Mouse (Mus musculus) hindbrain, embryonic 11.5 days (tissue): ENCODE measurements at regions not wholly inside any gene's neighbourhood (a gene's known extent, or its start where the extent isn't known, plus 50 kb on each side); places are given as distances from the start of the nearest gene placed in this dataset.

Source experiments
- ATAC-seq: fragments of 200-750 bp; cut with Nextera tagmentation; 2 replicates; pipeline ENCODE4 v1.8.0; 2017; ENCODE audit warnings: mild to moderate bottlenecking, moderate TSS enrichment, moderate library complexity; ENCODE audit not compliant: low FRiP score
- DNase-seq: peaks from one replicate; pipeline ENCODE4 v3.0.0-alpha.2; 2015; ENCODE audit warnings: low spot score
- H3K27ac ChIP-seq: fragments of 300-500 bp; sonication (generic); 2 replicates; pipeline ENCODE4 v1.5.1; 2014; ENCODE audit warnings: mild to moderate bottlenecking, low read depth, low read length
- H3K27me3 ChIP-seq: fragments of 300-500 bp; sonication (generic); 2 replicates; pipeline ENCODE4 v1.6.1; 2014; ENCODE audit warnings: mild to moderate bottlenecking, low read length, moderate library complexity, mixed read lengths; ENCODE audit not compliant: control insufficient read depth, insufficient read depth
- H3K36me3 ChIP-seq: fragments of 300-500 bp; sonication (generic); 2 replicates; pipeline ENCODE4 v1.6.1; 2014; ENCODE audit warnings: mild to moderate bottlenecking, low read length, moderate library complexity, mixed read lengths; ENCODE audit not compliant: control insufficient read depth, insufficient read depth
- H3K4me1 ChIP-seq: fragments of 300-500 bp; sonication (generic); replicated peaks from 2 replicates; pipeline ENCODE4 v1.6.1; 2014; ENCODE audit warnings: low read length, mixed read lengths; ENCODE audit not compliant: control insufficient read depth, insufficient read depth
- H3K4me2 ChIP-seq: fragments of 300-500 bp; sonication (generic); replicated peaks from 2 replicates; pipeline ENCODE4 v1.6.1; 2014; ENCODE audit warnings: mild to moderate bottlenecking, low read depth, low read length
- H3K4me3 ChIP-seq: fragments of 300-500 bp; sonication (generic); 2 replicates; pipeline ENCODE4 v1.5.1; 2014; ENCODE audit warnings: low read depth, low read length
- H3K9ac ChIP-seq: fragments of 300-500 bp; sonication (generic); 2 replicates; pipeline ENCODE4 v1.6.1; 2014; ENCODE audit warnings: low read depth, low read length
- H3K9me3 ChIP-seq: fragments of 300-500 bp; sonication (generic); 2 replicates; pipeline ENCODE4 v1.6.1; 2016; ENCODE audit warnings: low read length; ENCODE audit not compliant: control insufficient read depth
- WGBS: fragments of 180-500 bp; shearing (Covaris S2); extraction: QIAGEN DNeasy Blood & Tissue Kit; methylation state at CpG from one replicate; pipeline ENCODE4 v1.1.7; 2014; 5-methylcytosine and 5-hydroxymethylcytosine counted together

DNA sequence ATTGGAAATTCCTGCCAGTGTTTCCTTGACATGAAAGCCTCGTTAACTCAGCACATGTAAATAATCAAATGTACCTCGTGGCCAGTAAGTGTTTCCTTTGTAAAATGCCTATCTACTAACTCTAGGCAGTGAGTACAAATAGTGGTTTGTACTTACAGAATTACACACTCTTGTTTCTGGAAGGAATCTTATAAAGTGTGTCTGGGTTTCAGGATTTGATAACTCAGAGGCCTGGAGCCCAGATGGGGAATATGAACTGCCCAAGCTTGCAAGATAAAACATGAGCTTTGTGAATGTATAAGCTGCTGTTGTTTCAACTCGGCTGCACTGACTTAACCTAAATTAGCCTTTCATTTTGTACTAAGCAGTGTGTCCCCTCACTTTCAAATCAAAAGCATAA lies 293.1 kb upstream of the Cdh11 start:
- Histone ChIP-seq H3K4me2 (no peak overlapping the region), H3K9ac (no peak overlapping the region), H3K36me3 (no peaks in the 10 kb centered on the region), H3K4me3 (no peak overlapping the region), H3K9me3 (no peaks in the 10 kb centered on the region), H3K4me1 (no peaks in the 10 kb centered on the region), H3K27ac (no peak overlapping the region), H3K27me3 (no peaks in the 10 kb centered on the region)
- ATAC-seq = no peak
- DNase-seq = no peak
- WGBS = 57% methylated on average over 3 of the region's 3 CpGs

DNA sequence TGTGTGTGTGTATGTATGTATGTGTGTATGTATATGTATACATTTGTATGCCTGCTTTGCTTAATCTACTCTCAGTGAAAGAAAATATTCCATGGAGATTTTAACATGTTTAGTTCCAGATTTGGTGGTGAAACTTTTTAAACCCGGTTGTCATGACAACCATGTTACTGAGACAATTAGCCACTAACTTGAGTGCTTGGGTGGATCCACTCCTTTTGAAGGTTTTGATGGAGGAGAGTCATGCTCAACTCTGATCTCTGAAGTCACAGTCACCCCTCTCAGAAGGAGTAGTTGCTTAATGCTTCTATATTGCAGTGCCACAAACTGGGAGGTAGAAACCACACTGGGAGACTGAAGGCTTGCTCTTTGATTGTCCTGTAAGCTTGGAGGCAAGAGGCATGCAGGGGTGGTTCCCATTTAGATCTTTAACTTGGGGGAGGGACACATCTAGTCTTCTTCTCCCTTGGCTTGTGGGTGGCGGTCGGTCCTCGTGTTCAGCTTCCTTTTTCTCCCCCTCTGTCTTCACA lies 301.6 kb upstream of the Cdh11 start:
- H3K9ac ChIP-seq = no peak overlapping the region
- no peaks in the 10 kb centered on the region for H3K4me1 ChIP-seq
- H3K27me3 ChIP-seq = no peaks in the 10 kb centered on the region
- no peak overlapping the region for H3K4me3 ChIP-seq
- H3K9me3 ChIP-seq = no peaks in the 10 kb centered on the region
- no peak overlapping the region for H3K27ac ChIP-seq
- no peak overlapping the region for H3K4me2 ChIP-seq
- ATAC-seq = no peak
- no peak for DNase-seq
- 53% methylated on average over 4 of the region's 4 CpGs for WGBS
- no peaks in the 10 kb centered on the region for H3K36me3 ChIP-seq

DNA sequence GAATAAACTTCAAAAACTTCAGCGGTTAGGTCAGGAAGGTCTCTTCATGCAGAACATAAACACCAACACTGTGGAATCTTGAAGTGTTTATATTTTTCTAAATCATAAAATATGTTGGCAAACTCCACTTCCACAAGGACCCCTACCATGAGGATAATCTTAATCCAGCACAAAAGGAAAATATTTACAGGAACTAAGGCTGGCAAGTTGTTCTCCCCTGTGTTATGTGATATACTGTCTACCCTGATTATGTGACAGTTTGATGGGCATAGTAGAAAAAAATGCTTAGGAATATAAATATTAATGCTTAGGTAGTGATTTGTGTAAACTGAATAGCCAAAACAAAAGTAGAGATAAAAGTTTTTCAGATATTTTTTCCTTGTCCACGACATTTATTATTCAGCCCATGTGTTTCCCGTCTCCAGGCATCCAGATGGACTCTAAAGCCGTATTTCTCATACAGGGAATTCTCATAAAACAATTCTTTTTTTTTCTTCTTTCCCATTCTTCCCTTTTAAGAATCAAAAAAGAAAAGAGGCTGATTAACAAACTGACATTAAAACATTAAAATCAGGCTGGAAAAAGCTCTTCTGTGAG lies 311.2 kb upstream of the Cdh11 start:
- H3K4me3 ChIP-seq = no peak overlapping the region
- no peaks in the 10 kb centered on the region for H3K27me3 ChIP-seq

DNA sequence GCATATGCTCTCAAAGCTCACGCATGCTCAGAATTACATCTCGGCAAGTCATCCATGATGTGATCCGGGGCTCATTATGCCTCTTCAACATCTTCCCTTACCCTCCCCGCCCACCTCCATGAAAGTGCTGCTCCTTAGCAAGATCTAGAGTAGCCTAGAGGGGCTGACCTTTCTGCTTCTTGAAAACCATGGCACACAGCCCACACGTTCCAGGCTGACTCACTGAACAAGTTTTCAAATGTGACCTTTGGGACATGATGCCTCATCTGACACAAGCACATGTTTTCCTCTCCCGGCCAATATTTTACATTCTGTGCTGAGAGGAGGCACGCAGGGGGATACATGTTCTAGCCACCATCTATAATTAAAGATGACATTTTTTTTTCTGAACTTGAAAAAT lies 340.1 kb upstream of the Cdh11 start:
- Histone ChIP-seq H3K36me3 (no peaks in the 10 kb centered on the region), H3K4me3 (no peak overlapping the region), H3K4me1 (no peaks in the 10 kb centered on the region), H3K9me3 (no peaks in the 10 kb centered on the region), H3K27me3 (no peaks in the 10 kb centered on the region), H3K9ac (no peak overlapping the region), H3K27ac (no peak overlapping the region), H3K4me2 (no peak overlapping the region)
- no peak for ATAC-seq
- DNase-seq = no peak
- WGBS = 82% methylated on average over 7 of the region's 7 CpGs

More for the DNA sequence above, 311.2 kb upstream of the Cdh11 start:
- H3K9me3 ChIP-seq = no peaks in the 10 kb centered on the region
- no peak overlapping the region for H3K27ac ChIP-seq
- WGBS = 80% methylated on average over 4 of the region's 4 CpGs
- H3K4me1 ChIP-seq = no peaks in the 10 kb centered on the region
- no peaks in the 10 kb centered on the region for H3K36me3 ChIP-seq
- ATAC-seq = no peak
- no peak for DNase-seq
- no peak overlapping the region for H3K9ac ChIP-seq
- H3K4me2 ChIP-seq = no peak overlapping the region

DNA sequence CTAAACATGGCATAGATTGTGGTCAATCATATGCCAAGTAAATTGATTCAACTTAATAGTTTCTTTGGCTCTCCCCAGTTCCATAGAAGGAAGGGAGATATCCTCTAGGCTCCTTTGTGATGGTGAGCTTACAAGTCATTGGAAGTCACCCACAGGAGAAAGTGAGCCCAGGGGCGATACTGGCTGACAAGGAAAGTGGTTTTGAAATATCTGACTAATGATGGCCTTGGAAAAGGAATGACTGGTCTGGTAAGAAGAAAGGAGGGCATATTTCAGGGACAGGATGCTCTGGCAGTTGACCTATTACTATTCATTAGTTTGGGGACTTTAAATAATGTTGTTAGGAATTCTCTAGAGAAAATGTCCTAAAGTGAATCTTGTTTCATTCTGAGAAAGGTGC lies 352.7 kb upstream of the Cdh11 start:
- 71% methylated on average over 1 of the region's 1 CpGs for WGBS

DNA sequence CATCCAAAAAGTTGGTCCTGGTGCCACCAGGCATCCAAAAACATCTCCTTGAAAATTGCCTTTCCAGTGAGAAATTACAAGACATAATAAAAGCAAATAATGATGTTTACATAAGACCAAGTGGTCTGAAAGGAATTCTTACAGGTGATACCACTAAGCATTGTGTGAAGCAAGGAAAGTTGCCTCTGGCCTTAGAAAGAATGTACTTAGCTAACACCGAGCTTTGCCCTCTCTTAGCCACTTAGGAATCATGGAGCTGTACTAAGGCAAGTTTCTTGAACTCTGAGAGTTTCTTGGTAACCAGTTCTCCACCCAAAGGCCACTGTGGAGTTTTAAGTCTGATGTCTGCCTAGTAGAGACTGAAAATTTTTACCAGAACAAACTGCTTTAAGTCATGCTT lies 359.4 kb upstream of the Cdh11 start:
- ATAC-seq = no peak
- no peak for DNase-seq
- Histone ChIP-seq H3K4me2 (no peak overlapping the region), H3K36me3 (no peaks in the 10 kb centered on the region), H3K4me3 (no peak overlapping the region), H3K9ac (no peak overlapping the region), H3K9me3 (no peaks in the 10 kb centered on the region), H3K27me3 (no peaks in the 10 kb centered on the region), H3K4me1 (no peaks in the 10 kb centered on the region), H3K27ac (no peak overlapping the region)
- WGBS = 82% methylated on average over 1 of the region's 1 CpGs

More for the DNA sequence above, 352.7 kb upstream of the Cdh11 start:
- DNase-seq = no peak
- H3K27me3 ChIP-seq = no peaks in the 10 kb centered on the region
- no peak overlapping the region for H3K27ac ChIP-seq
- no peak overlapping the region for H3K9ac ChIP-seq
- H3K4me3 ChIP-seq = no peak overlapping the region
- H3K9me3 ChIP-seq = no peaks in the 10 kb centered on the region
- ATAC-seq = no peak
- no peaks in the 10 kb centered on the region for H3K4me1 ChIP-seq
- H3K36me3 ChIP-seq = no peaks in the 10 kb centered on the region
- H3K4me2 ChIP-seq = no peak overlapping the region

DNA sequence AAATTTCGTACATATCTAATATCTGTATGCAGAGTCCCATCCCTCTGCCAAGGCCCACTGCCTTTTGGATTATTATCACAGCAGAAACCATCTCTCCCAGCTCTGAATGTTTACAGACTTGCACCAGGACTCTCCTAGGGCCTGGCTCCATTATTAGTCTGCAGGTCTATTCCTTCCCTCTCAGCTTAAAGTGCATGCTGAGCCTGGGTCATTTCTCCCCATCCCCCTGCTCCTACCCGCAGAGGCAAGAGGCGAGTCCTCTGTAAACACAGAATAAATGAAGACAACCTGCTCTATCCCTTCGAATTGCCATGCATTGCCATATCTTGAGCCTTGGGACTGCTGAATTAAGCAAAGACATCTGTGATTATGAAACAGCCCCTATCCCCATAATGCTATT lies 362.6 kb upstream of the Cdh11 start:
- Histone ChIP-seq H3K9me3 (no peaks in the 10 kb centered on the region), H3K27me3 (no peaks in the 10 kb centered on the region), H3K36me3 (no peaks in the 10 kb centered on the region), H3K4me1 (no peaks in the 10 kb centered on the region), H3K4me3 (no peak overlapping the region), H3K9ac (no peak overlapping the region), H3K27ac (no peak overlapping the region), H3K4me2 (no peak overlapping the region)
- DNase-seq = no peak
- WGBS = 36% methylated on average over 4 of the region's 4 CpGs
- ATAC-seq = no peak

DNA sequence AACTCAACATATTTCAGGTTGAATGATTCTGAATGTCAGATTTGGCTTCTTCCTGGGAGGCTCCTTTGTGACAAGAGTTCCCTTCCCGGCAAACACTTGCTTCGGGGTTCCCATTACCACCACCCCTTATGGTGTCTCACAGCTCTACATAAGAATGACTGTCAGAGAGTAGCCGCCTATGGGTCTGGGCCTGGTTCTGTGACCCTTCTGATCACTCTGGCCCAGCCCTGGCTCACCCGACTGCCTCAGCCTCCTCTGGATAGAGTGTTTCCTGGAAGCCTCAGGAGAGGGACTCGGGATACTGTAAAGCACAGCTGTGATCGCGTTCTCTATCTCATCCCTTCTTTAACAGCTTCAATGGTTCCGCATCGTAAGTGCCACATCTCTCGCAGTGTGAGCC lies 363.0 kb upstream of the Cdh11 start:
- no peak overlapping the region for H3K9ac ChIP-seq
- no peaks in the 10 kb centered on the region for H3K27me3 ChIP-seq
- DNase-seq (peak; percentile 6), ATAC-seq (peak; percentile 51; the same call in 1 of the 2 replicates)
- H3K4me1 ChIP-seq = no peaks in the 10 kb centered on the region
- H3K27ac ChIP-seq = no peak overlapping the region
- H3K4me2 ChIP-seq = no peak overlapping the region
- no peak overlapping the region for H3K4me3 ChIP-seq
- H3K9me3 ChIP-seq = no peaks in the 10 kb centered on the region
- no peaks in the 10 kb centered on the region for H3K36me3 ChIP-seq
- WGBS = 48% methylated on average over 10 of the region's 10 CpGs

DNA sequence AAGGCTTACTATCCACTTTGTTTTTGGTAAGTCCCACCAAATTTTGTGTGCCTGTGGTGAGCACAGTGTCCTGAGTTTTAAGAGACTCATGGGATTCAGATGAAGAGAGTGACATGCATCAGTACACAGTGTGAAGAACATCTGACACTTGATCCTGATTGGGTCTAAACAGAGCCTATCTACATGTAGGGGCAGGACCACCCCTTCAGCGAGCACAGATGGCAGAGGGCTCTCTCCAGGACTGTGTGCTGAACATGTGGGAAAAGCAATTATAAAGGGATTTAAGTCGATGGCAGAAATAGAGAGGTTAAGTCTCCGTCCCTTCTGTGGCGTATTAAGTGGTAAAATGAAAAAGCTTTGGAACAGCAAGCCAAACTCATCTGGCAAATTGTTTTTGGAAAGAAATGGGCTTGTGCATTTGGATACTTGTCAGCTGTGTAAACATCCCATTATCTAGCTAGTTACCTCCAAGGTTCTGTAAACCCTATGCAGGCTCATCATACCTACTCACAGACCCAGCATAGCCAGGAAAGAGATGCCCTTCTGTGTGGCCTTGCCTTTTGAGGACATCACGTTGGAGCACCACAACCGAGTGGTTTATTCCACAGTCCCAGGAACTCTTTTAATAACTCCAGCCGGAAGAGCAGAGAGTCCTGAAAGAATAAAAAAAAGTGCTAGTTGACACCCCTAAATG lies 381.3 kb upstream of the Cdh11 start:
- WGBS = 68% methylated on average over 7 of the region's 7 CpGs
- ATAC-seq (no peak), DNase-seq (no peak)
- Histone ChIP-seq H3K27me3 (no peaks in the 10 kb centered on the region), H3K9me3 (no peaks in the 10 kb centered on the region), H3K36me3 (no peaks in the 10 kb centered on the region), H3K27ac (no peak overlapping the region), H3K4me2 (no peak overlapping the region), H3K4me3 (no peak overlapping the region), H3K9ac (no peak overlapping the region), H3K4me1 (no peaks in the 10 kb centered on the region)
